Mouse (Mus musculus): ENCODE data around the gene Hist1h1t. TPM values are rescaled to one million over a fixed set of nuclear protein-coding genes. Genes with fewer than 3 reads are reported as not detected.
"Not testable (repeated sequence)": the region's sequence is repeated elsewhere in the genome, so short reads cannot be mapped to it uniquely, and the experiment has no call there.

The Hist1h1t gene
- polyA plus RNA-seq, 1 experiment: not detected

- TF ChIP-seq GATA1 (IDR thresholded peaks at IDR 0.05; ENCODE audit: borderline replicate concordance, low read length): no peak
- TF ChIP-seq FLI1 (IDR thresholded peaks at IDR 0.05; ENCODE audit: low read length): no peak
- Histone ChIP-seq H3K4me3 (replicated peaks) (peak within 1 kb of the TSS; percentile 93), H3K9me3 (no peaks in the 10 kb centered on the region)
Observed at GRCm38 (mm10) chr13:23710374-23711089, 14.9 kb downstream of the Hist1h1t start, which contains the start of gene Hfe. Gene Hfe (minus strand): TSS chr13:23710854.

GRCm38 (mm10) chr13:23716261-23717042 is 20.8 kb downstream of the Hist1h1t start:
- H3K4me3 ChIP-seq (replicated peaks): no peak overlapping the region
- peaks cover 26% of the 10 kb centered on the region for H3K4me1 ChIP-seq
- no peaks in the 10 kb centered on the region for H3K36me3 ChIP-seq (replicated peaks; ENCODE audit: low read length)
- peaks cover 14% of the 10 kb centered on the region for H3K27me3 ChIP-seq (replicated peaks)
- H3K9me3 ChIP-seq: no peaks in the 10 kb centered on the region
- no peak for TF ChIP-seq FLI1 (IDR thresholded peaks at IDR 0.05; ENCODE audit: low read length)
- TF ChIP-seq GATA1 (IDR thresholded peaks at IDR 0.05; ENCODE audit: borderline replicate concordance, low read length): no peak

More at GRCm38 (mm10) chr13:23710374-23711089, 14.9 kb downstream of the Hist1h1t start, which contains the start of gene Hfe:
- Histone ChIP-seq H3K36me3 (replicated peaks; ENCODE audit: low read length) (no peaks in the 10 kb centered on the region), H3K4me1 (peaks cover 37% of the 10 kb centered on the region), H3K27me3 (replicated peaks) (peaks cover 48% of the 10 kb centered on the region)

GRCm38 (mm10) chr13:23717176-23717575 is 21.6 kb downstream of the Hist1h1t start:
- Histone ChIP-seq H3K9me3 (no peaks in the 10 kb centered on the region), H3K27me3 (replicated peaks) (peaks cover 8% of the 10 kb centered on the region), H3K36me3 (replicated peaks; ENCODE audit: low read length) (no peaks in the 10 kb centered on the region), H3K4me3 (replicated peaks) (no peak overlapping the region), H3K4me1 (peaks cover 22% of the 10 kb centered on the region)
- TF ChIP-seq FLI1 (IDR thresholded peaks at IDR 0.05; ENCODE audit: low read length): no peak
- no peak for TF ChIP-seq GATA1 (IDR thresholded peaks at IDR 0.05; ENCODE audit: borderline replicate concordance, low read length)

- peaks cover 19% of the 10 kb centered on the region for H3K4me1 ChIP-seq
- not testable (repeated sequence) for H3K9me3 ChIP-seq; H3K36me3 ChIP-seq (replicated peaks; ENCODE audit: low read length); H3K4me3 ChIP-seq (replicated peaks); H3K27me3 ChIP-seq (replicated peaks)
Observed at GRCm38 (mm10) chr13:23717593-23718245, 22.1 kb downstream of the Hist1h1t start.

GRCm38 (mm10) chr13:23724239-23724638 is 28.6 kb downstream of the Hist1h1t start:
- TF ChIP-seq GATA1 (IDR thresholded peaks at IDR 0.05; ENCODE audit: borderline replicate concordance, low read length) (no peak), FLI1 (IDR thresholded peaks at IDR 0.05; ENCODE audit: low read length) (no peak)
- Histone ChIP-seq H3K36me3 (replicated peaks; ENCODE audit: low read length) (no peaks in the 10 kb centered on the region), H3K27me3 (replicated peaks) (peaks cover 2% of the 10 kb centered on the region), H3K4me3 (replicated peaks) (no peak overlapping the region), H3K4me1 (peaks cover 19% of the 10 kb centered on the region), H3K9me3 (no peaks in the 10 kb centered on the region)

- H3K4me1 ChIP-seq: peaks cover 26% of the 10 kb centered on the region
Observed at GRCm38 (mm10) chr13:23725213-23725612, 29.6 kb downstream of the Hist1h1t start.

GRCm38 (mm10) chr13:23728472-23729191 is 33.0 kb downstream of the Hist1h1t start:
- H3K4me3 ChIP-seq (replicated peaks): no peak overlapping the region
- TF ChIP-seq FLI1 (IDR thresholded peaks at IDR 0.05; ENCODE audit: low read length) (no peak), GATA1 (IDR thresholded peaks at IDR 0.05; ENCODE audit: borderline replicate concordance, low read length) (no peak)
- H3K36me3 ChIP-seq (replicated peaks; ENCODE audit: low read length): no peaks in the 10 kb centered on the region
- H3K9me3 ChIP-seq: no peaks in the 10 kb centered on the region
- peaks cover 30% of the 10 kb centered on the region for H3K4me1 ChIP-seq
- H3K27me3 ChIP-seq (replicated peaks): no peaks in the 10 kb centered on the region

More at GRCm38 (mm10) chr13:23725213-23725612, 29.6 kb downstream of the Hist1h1t start:
- Histone ChIP-seq H3K4me3 (replicated peaks) (no peak overlapping the region), H3K27me3 (replicated peaks) (peaks cover 2% of the 10 kb centered on the region), H3K36me3 (replicated peaks; ENCODE audit: low read length) (no peaks in the 10 kb centered on the region), H3K9me3 (no peaks in the 10 kb centered on the region)
- TF ChIP-seq GATA1 (IDR thresholded peaks at IDR 0.05; ENCODE audit: borderline replicate concordance, low read length) (no peak), FLI1 (IDR thresholded peaks at IDR 0.05; ENCODE audit: low read length) (no peak)

GRCm38 (mm10) chr13:23729192-23729525 is 33.5 kb downstream of the Hist1h1t start:
- TF ChIP-seq GATA1 (IDR thresholded peaks at IDR 0.05; ENCODE audit: borderline replicate concordance, low read length): no peak
- no peak for TF ChIP-seq FLI1 (IDR thresholded peaks at IDR 0.05; ENCODE audit: low read length)
- Histone ChIP-seq H3K4me3 (replicated peaks) (peak overlapping the region; percentile 26), H3K4me1 (peaks cover 26% of the 10 kb centered on the region)

GRCm38 (mm10) chr13:23729706-23730105 is 34.1 kb downstream of the Hist1h1t start:
- no peak for TF ChIP-seq GATA1 (IDR thresholded peaks at IDR 0.05; ENCODE audit: borderline replicate concordance, low read length)
- TF ChIP-seq FLI1 (IDR thresholded peaks at IDR 0.05; ENCODE audit: low read length): no peak
- H3K36me3 ChIP-seq (replicated peaks; ENCODE audit: low read length): no peaks in the 10 kb centered on the region

More at GRCm38 (mm10) chr13:23729192-23729525, 33.5 kb downstream of the Hist1h1t start:
- Histone ChIP-seq H3K9me3 (no peaks in the 10 kb centered on the region), H3K36me3 (replicated peaks; ENCODE audit: low read length) (no peaks in the 10 kb centered on the region), H3K27me3 (replicated peaks) (no peaks in the 10 kb centered on the region)

More at GRCm38 (mm10) chr13:23729706-23730105, 34.1 kb downstream of the Hist1h1t start:
- Histone ChIP-seq H3K27me3 (replicated peaks) (no peaks in the 10 kb centered on the region), H3K9me3 (no peaks in the 10 kb centered on the region), H3K4me3 (replicated peaks) (no peak overlapping the region), H3K4me1 (peaks cover 23% of the 10 kb centered on the region)

Measured in megakaryocyte, embryonic 14.5 days (primary cell).